Mouse (Mus musculus) neural tube, embryonic 11.5 days (tissue): ENCODE measurements at regions not wholly inside any gene's neighbourhood (a gene's known extent, or its start where the extent isn't known, plus 50 kb on each side); places are given as distances from the start of the nearest gene placed in this dataset.

Source experiments
- ATAC-seq: fragments of 200-750 bp; cut with Nextera tagmentation; 2 replicates; pipeline ENCODE4 v1.8.0; 2017; ENCODE audit warnings: moderate number of reproducible peaks, mild to moderate bottlenecking, moderate TSS enrichment, moderate library complexity; ENCODE audit not compliant: insufficient read depth, low FRiP score, low TSS enrichment
- DNase-seq: peaks from one replicate; pipeline ENCODE4 v3.0.0-alpha.2; 2015; ENCODE audit warnings: low spot score
- H3K27ac ChIP-seq: fragments of 300-500 bp; sonication (generic); 2 replicates; pipeline ENCODE4 v1.5.1; 2014; ENCODE audit warnings: low read depth, mild to moderate bottlenecking, low read length
- H3K27me3 ChIP-seq: fragments of 300-500 bp; sonication (generic); 2 replicates; pipeline ENCODE4 v1.6.1; 2014; ENCODE audit warnings: mild to moderate bottlenecking, low read length, mixed read lengths; ENCODE audit not compliant: control insufficient read depth, insufficient read depth
- H3K36me3 ChIP-seq: fragments of 300-500 bp; sonication (generic); 2 replicates; pipeline ENCODE4 v1.6.1; 2014; ENCODE audit warnings: mild to moderate bottlenecking, low read length, moderate library complexity, mixed read lengths; ENCODE audit not compliant: control insufficient read depth, insufficient read depth
- H3K4me1 ChIP-seq: fragments of 300-500 bp; sonication (generic); 2 replicates; pipeline ENCODE4 v1.6.1; 2014; ENCODE audit warnings: low read length, mixed read lengths; ENCODE audit not compliant: control insufficient read depth, insufficient read depth
- H3K4me2 ChIP-seq: fragments of 300-500 bp; sonication (generic); 2 replicates; pipeline ENCODE4 v1.6.1; 2014; ENCODE audit warnings: low read depth, mild to moderate bottlenecking, moderate library complexity
- H3K4me3 ChIP-seq: fragments of 300-500 bp; sonication (generic); 2 replicates; pipeline ENCODE4 v1.5.1; 2014; ENCODE audit warnings: low read depth, low read length
- H3K9ac ChIP-seq: fragments of 300-500 bp; sonication (generic); 2 replicates; pipeline ENCODE4 v1.6.1; 2014; ENCODE audit warnings: mild to moderate bottlenecking, low read length
- H3K9me3 ChIP-seq: fragments of 300-500 bp; sonication (generic); 2 replicates; pipeline ENCODE4 v1.6.1; 2016; ENCODE audit warnings: low read length; ENCODE audit not compliant: control insufficient read depth
- WGBS: fragments of 180-500 bp; shearing (Covaris S2); extraction: QIAGEN DNeasy Blood & Tissue Kit; methylation state at CpG from one replicate; pipeline ENCODE4 v1.1.7; 2014; 5-methylcytosine and 5-hydroxymethylcytosine counted together

DNA sequence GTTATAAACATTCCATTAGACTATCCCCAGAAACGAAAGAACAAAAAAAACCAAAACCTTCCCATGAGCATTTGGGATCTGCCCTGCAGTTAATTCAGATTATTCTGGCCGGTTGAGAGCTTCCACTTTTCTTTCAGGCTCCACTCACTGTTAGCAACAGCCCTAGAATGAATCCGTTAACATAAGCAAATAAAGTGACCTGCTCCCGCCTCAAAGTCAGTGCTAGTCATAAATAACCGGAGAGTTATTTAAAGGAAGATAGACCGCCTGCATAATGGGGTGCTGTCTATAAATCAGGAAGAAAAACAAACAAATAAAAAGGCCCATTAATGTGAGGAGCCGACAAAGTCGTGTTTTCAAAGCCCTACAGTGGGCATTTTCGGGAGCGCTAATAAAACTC is 103.3 kb downstream of the Tbx4 start:
- DNase-seq (no peak), ATAC-seq (no peak)
- Histone ChIP-seq H3K9ac (peak overlapping the region; percentile 28; the same call in 1 of the 2 replicates), H3K4me3 (peak overlapping the region; percentile 8; the same call in 1 of the 2 replicates), H3K9me3 (no peaks in the 10 kb centered on the region), H3K4me2 (peak overlapping the region; percentile 38), H3K27ac (no peak overlapping the region), H3K4me1 (peaks cover 5% of the 10 kb centered on the region; the same call in 1 of the 2 replicates), H3K27me3 (peaks cover 6% of the 10 kb centered on the region; the same call in 1 of the 2 replicates), H3K36me3 (no peaks in the 10 kb centered on the region)
- 6% methylated on average over 10 of the region's 10 CpGs for WGBS

DNA sequence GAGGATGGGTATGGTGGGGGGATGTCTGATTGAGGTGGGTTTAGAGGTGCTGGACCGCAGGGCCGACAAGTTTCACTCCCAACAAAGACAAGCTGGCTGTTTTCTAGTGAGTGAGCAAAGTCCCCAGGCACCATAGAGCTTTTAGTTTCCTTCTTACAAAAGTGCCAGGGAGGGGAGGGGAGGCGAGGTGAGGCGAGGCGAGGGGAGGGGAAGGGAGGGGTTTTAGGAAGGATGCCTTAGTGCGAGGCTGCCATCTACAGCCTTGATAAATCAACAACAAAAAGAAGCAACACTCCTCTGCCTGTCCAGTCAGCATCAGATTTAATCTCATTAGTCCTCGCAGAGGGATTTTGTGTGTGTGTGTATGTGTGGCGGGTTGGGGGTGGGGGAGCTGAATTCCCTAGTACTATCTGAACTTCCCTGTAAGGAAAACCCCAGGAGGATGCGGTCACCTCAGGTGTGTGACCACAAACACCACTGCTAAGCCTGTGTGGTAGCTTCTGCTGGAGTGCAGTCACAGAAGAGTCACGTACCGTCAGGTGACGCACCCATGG is 103.8 kb downstream of the Tbx4 start:
- peak overlapping the region; percentile 28; the same call in 1 of the 2 replicates for H3K9ac ChIP-seq
- no peak for ATAC-seq
- H3K4me3 ChIP-seq: peak overlapping the region; percentile 8; the same call in 1 of the 2 replicates
- H3K27me3 ChIP-seq: peaks cover 11% of the 10 kb centered on the region; the same call in 1 of the 2 replicates
- peak overlapping the region; percentile 38 for H3K4me2 ChIP-seq
- no peak overlapping the region for H3K27ac ChIP-seq
- no peaks in the 10 kb centered on the region for H3K9me3 ChIP-seq
- DNase-seq: peak; percentile 30
- H3K4me1 ChIP-seq: peaks cover 8% of the 10 kb centered on the region
- H3K36me3 ChIP-seq: no peaks in the 10 kb centered on the region
- WGBS: 13% methylated on average over 10 of the region's 12 CpGs

DNA sequence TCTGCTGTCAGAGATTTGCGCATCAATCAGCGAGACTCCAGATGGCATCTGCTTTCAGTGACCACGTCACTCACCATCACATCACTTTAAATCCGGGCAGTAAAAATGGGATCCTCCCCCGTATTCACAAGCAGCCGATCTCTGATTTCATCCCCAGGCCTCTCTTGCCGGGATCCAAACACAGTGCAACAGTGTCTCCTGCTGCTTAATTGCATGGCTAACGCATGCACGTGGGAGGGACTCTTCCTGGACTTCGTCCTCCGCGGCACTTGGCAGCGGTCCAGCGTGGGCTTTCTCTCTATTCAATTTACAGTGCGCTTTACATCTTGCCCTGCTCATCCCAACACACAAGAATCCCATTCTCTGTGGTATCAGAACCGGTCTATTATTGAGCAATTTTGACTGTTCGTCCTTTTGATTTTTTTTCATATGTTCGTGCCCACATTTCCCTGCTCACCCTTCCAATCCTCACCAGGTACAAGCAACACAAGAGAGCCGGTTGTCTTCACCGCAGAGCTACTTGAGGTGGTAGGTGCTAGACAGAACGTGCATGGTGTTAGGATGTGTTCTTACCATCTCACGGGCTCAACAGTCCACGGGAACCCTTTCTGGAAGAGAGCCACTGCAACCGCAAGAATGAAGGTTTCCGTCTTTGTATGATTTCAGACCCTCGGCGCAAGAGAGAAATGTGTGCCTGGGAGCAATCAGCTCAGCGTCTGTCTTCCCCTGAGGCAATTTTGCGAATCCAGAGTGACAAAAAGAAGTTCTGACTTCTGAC is 109.3 kb downstream of the Tbx4 start:
- ATAC-seq: no peak
- Histone ChIP-seq H3K9ac (no peak overlapping the region), H3K4me3 (peak overlapping the region; percentile 10; the same call in 1 of the 2 replicates)

DNA sequence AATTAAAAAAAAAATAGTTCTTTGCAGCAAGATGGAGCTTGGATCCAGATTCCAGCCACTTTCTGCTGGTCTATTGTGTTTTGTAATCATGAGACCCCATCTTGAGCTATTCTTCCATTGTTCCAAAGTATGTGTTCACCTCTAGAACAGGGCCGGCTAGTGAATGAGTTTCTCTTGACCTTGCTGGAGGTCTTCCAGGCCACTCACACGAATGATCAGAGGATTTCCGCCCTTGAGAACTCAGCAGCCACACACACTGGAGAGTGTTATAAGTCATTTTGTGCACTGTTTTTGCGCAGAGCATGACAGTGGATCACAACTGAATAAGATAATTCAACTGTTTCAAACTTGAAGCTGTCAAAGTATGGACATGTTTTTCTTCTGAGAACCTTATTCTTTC is 110.5 kb downstream of the Tbx4 start:
- H3K36me3 ChIP-seq: no peaks in the 10 kb centered on the region
- DNase-seq: no peak
- no peak overlapping the region for H3K9ac ChIP-seq
- H3K27me3 ChIP-seq: peaks cover 9% of the 10 kb centered on the region; the same call in 1 of the 2 replicates
- no peak overlapping the region for H3K4me3 ChIP-seq
- H3K4me2 ChIP-seq: no peak overlapping the region
- H3K9me3 ChIP-seq: no peaks in the 10 kb centered on the region
- H3K4me1 ChIP-seq: peaks cover 8% of the 10 kb centered on the region
- WGBS: 77% methylated on average over 4 of the region's 4 CpGs
- no peak for ATAC-seq
- H3K27ac ChIP-seq: no peak overlapping the region

More for the DNA sequence above, 109.3 kb downstream of the Tbx4 start:
- 48% methylated on average over 29 of the region's 29 CpGs for WGBS
- DNase-seq: peak; percentile 62
- peak overlapping the region; percentile 29 for H3K4me2 ChIP-seq
- H3K27me3 ChIP-seq: peaks cover 9% of the 10 kb centered on the region; the same call in 1 of the 2 replicates
- H3K4me1 ChIP-seq: peaks cover 8% of the 10 kb centered on the region
- H3K27ac ChIP-seq: no peak overlapping the region
- H3K36me3 ChIP-seq: no peaks in the 10 kb centered on the region
- H3K9me3 ChIP-seq: no peaks in the 10 kb centered on the region

DNA sequence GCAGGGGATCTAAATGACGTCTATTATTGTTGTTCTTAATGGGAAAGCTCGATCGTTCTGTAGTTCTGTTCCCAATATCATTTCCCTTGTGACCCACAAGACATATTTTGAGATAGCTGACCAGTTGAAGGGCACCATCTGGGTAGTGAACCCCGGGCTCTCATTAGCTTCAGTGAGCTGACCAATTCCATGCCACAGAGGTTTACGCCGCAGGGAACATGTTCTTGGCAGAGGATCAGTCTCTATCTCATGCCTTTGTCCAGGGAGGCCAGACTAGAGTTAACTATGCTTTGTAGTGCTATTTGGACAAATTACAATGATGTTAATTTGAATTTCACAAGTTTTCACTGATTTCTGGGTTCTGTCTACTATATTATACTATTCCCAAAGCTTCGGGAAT is 117.1 kb downstream of the Tbx4 start:
- no peaks in the 10 kb centered on the region for H3K9me3 ChIP-seq
- no peak overlapping the region for H3K4me3 ChIP-seq
- no peak for DNase-seq
- H3K27ac ChIP-seq: no peak overlapping the region
- H3K27me3 ChIP-seq: no peaks in the 10 kb centered on the region
- H3K36me3 ChIP-seq: no peaks in the 10 kb centered on the region
- ATAC-seq: no peak
- no peaks in the 10 kb centered on the region for H3K4me1 ChIP-seq
- no peak overlapping the region for H3K9ac ChIP-seq
- WGBS: 86% methylated on average over 7 of the region's 7 CpGs
- no peak overlapping the region for H3K4me2 ChIP-seq

DNA sequence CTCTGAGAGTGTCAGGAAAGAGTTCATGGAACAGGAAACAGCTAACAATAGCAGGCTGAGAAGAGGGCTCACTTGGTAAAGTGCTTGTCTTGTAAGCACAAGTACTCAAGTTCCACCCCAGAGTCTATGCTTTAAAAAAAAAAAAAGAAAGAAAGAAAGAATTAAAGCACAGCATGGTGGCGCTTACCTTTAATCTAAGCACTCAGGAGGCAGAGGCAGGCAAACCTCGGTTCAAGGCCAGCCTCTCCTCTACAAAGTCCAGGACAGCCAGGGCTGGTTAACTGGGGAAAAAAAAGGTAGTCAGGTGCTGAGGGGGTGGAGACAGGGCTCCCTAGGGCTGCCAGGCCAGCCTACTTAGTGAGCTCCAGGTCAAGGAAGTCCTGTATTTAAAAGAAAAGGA is 119.1 kb downstream of the Tbx4 start:
- no peaks in the 10 kb centered on the region for H3K36me3 ChIP-seq
- DNase-seq (no peak), ATAC-seq (no peak)
- H3K9ac ChIP-seq: no peak overlapping the region
- no peaks in the 10 kb centered on the region for H3K9me3 ChIP-seq
- H3K4me2 ChIP-seq: no peak overlapping the region
- H3K4me1 ChIP-seq: no peaks in the 10 kb centered on the region
- H3K4me3 ChIP-seq: no peak overlapping the region
- H3K27me3 ChIP-seq: no peaks in the 10 kb centered on the region
- no peak overlapping the region for H3K27ac ChIP-seq
- 94% methylated on average over 2 of the region's 2 CpGs for WGBS

DNA sequence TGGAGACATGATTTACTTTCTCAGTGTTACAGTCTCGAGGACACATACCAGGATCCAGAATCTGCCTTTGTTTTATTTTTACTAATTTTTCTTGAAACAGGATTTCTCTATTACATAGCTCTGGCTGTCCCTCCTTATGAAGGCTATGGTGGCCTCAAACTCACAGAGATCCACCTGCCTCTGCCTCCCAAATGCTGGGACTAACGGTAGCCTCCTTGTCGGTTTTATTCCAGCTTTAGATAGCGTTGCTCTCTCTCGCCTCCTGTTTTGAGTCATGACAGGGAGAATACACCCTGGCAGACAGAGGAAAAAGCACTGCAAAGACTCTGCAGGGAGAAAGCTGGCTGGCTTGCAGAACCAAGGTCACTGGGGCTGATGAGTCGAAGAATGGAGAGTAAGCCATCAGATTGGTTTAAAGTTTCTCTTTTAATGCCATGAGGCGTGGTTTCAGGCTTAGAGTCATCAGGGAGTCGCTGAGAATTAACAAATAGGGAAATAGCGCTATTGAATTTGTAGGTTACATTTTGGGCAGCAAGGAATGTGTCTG is 119.8 kb downstream of the Tbx4 start:
- Histone ChIP-seq H3K9me3 (no peaks in the 10 kb centered on the region), H3K27me3 (no peaks in the 10 kb centered on the region), H3K4me3 (no peak overlapping the region), H3K4me2 (no peak overlapping the region), H3K4me1 (no peaks in the 10 kb centered on the region), H3K27ac (no peak overlapping the region), H3K9ac (no peak overlapping the region), H3K36me3 (no peaks in the 10 kb centered on the region)
- 82% methylated on average over 9 of the region's 9 CpGs for WGBS
- DNase-seq (no peak), ATAC-seq (no peak)

DNA sequence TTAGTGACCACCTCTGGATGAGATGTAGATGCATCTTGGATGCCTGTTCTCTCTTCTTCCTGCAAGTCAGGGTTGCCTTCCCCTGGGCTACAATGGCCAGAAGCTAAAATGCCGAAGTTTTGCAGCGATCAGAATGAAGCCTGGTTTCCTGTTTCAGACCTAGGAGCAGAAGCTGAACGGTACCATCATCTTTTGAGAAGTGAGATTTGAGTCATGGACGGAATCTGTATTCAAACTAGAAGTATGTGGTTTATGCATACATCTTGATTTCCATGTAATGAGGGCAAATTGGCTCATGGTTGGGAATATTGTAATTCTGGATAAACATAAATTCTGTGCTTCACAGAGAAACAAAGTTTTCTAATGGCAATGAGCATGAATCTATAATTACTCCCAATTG is 120.6 kb downstream of the Tbx4 start:
- no peak for ATAC-seq
- Histone ChIP-seq H3K27ac (no peak overlapping the region), H3K4me1 (no peaks in the 10 kb centered on the region), H3K4me3 (no peak overlapping the region), H3K36me3 (no peaks in the 10 kb centered on the region), H3K9ac (no peak overlapping the region), H3K4me2 (no peak overlapping the region), H3K9me3 (no peaks in the 10 kb centered on the region), H3K27me3 (no peaks in the 10 kb centered on the region)
- 90% methylated on average over 4 of the region's 4 CpGs for whole genome bisulfite sequencing
- DNase-seq: no peak
